Mouse (Mus musculus): Measurements from ENCODE around the gene Taok3. TPM values are rescaled to one million over a fixed set of nuclear protein-coding genes. Genes with fewer than 3 reads are reported as not detected.

Taok3 gene
- polyA plus RNA-seq (2015; fragmentation: Nextera tagmentation; extraction: Ambion mirVana) = 14.3 and 16.3 TPM in 2 replicates

GRCm38 (mm10) chr5:117119777-117120488, at the start of gene Taok3:
TSS of gene Taok3 (plus strand) at chr5:117120129.
- H3K9me3 ChIP-seq = no peaks in the 10 kb centered on the region
- H3K4me3 ChIP-seq = peak within 1 kb of the TSS; percentile 76
- H3K4me2 ChIP-seq = peak within 1 kb of the TSS; percentile 91
- ATAC-seq (ENCODE audit: insufficient number of reproducible peaks, insufficient read depth, low FRiP score, low TSS enrichment, low read depth) = peak; percentile 91
- H3K27ac ChIP-seq = no peak within 1 kb of the TSS
- peaks cover 29% of the 10 kb centered on the region for H3K4me1 ChIP-seq
- WGBS = under 1% methylated on average over 72 of the region's 74 CpGs
- no peaks in the 10 kb centered on the region for H3K36me3 ChIP-seq
- peaks cover 21% of the 10 kb centered on the region for H3K27me3 ChIP-seq
- peak within 1 kb of the TSS; percentile 75 for H3K9ac ChIP-seq

GRCm38 (mm10) chr5:117087718-117088117, 32.2 kb upstream of the Taok3 start:
- H3K9me3 ChIP-seq = no peaks in the 10 kb centered on the region
- H3K9ac ChIP-seq = peak overlapping the region; percentile 41
- H3K36me3 ChIP-seq = peaks cover 19% of the 10 kb centered on the region
- peak overlapping the region; percentile 53 for H3K4me2 ChIP-seq
- H3K4me3 ChIP-seq = peak overlapping the region; percentile 21
- ATAC-seq (ENCODE audit: insufficient number of reproducible peaks, insufficient read depth, low FRiP score, low TSS enrichment, low read depth) = no peak
- H3K27me3 ChIP-seq = peaks cover 12% of the 10 kb centered on the region
- H3K4me1 ChIP-seq = peaks cover 11% of the 10 kb centered on the region; the same call in 1 of the 2 replicates
- H3K27ac ChIP-seq = no peak overlapping the region
- WGBS = 6% methylated on average over 13 of the region's 13 CpGs

GRCm38 (mm10) chr5:117089147-117089546, 30.8 kb upstream of the Taok3 start:
- Histone ChIP-seq H3K4me3 (no peak overlapping the region), H3K9me3 (no peaks in the 10 kb centered on the region), H3K4me1 (peaks cover 11% of the 10 kb centered on the region; the same call in 1 of the 2 replicates), H3K4me2 (no peak overlapping the region), H3K27me3 (peaks cover 12% of the 10 kb centered on the region), H3K9ac (no peak overlapping the region), H3K36me3 (peaks cover 33% of the 10 kb centered on the region), H3K27ac (no peak overlapping the region)
- WGBS = 34% methylated on average over 3 of the region's 3 CpGs
- ATAC-seq (ENCODE audit: insufficient number of reproducible peaks, insufficient read depth, low FRiP score, low TSS enrichment, low read depth) = no peak

DNA sequence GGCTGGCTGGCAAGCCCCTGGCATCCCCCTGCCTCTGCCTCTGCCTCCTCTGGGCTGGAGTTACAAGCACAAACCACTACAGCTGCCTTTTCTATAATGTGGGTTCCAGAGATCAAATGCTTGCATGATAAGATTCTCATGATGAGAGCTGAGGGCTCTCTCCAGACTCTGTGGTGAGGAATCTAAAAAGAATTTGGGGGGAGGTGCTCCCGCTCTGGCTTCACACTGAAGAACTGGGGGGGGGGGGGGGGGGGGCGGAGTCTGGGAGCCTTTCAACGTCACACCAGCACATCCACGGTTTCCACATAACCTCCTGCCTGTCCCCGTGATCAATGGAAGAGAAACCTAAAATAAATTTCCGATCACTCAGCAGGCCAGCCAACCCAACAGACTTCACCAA, 30.1 kb upstream of the Taok3 start:
- Histone ChIP-seq H3K4me2 (no peak overlapping the region), H3K9ac (no peak overlapping the region), H3K27ac (no peak overlapping the region), H3K4me1 (peaks cover 11% of the 10 kb centered on the region; the same call in 1 of the 2 replicates), H3K36me3 (peaks cover 40% of the 10 kb centered on the region), H3K9me3 (no peaks in the 10 kb centered on the region), H3K27me3 (peaks cover 12% of the 10 kb centered on the region), H3K4me3 (no peak overlapping the region)
- WGBS = 15% methylated on average over 6 of the region's 6 CpGs
- no peak for ATAC-seq (ENCODE audit: insufficient number of reproducible peaks, insufficient read depth, low FRiP score, low TSS enrichment, low read depth)

- WGBS = 41% methylated on average over 7 of the region's 7 CpGs
- Histone ChIP-seq H3K27me3 (no peaks in the 10 kb centered on the region), H3K9me3 (no peaks in the 10 kb centered on the region), H3K4me2 (no peak overlapping the region), H3K27ac (no peak overlapping the region), H3K4me3 (no peak overlapping the region), H3K9ac (no peak overlapping the region), H3K4me1 (no peaks in the 10 kb centered on the region; the same call in 1 of the 2 replicates), H3K36me3 (peaks cover 74% of the 10 kb centered on the region)
- no peak for ATAC-seq (ENCODE audit: insufficient number of reproducible peaks, insufficient read depth, low FRiP score, low TSS enrichment, low read depth)
Observed at GRCm38 (mm10) chr5:117094431-117094830, 25.5 kb upstream of the Taok3 start.

- no peak overlapping the region for H3K27ac ChIP-seq
- no peak overlapping the region for H3K4me3 ChIP-seq
- 28% methylated on average over 3 of the region's 3 CpGs for WGBS
- H3K36me3 ChIP-seq = peaks cover 88% of the 10 kb centered on the region
- no peak overlapping the region for H3K4me2 ChIP-seq
- no peak overlapping the region for H3K9ac ChIP-seq
- no peaks in the 10 kb centered on the region for H3K27me3 ChIP-seq
- ATAC-seq (ENCODE audit: insufficient number of reproducible peaks, insufficient read depth, low FRiP score, low TSS enrichment, low read depth) = no peak
- H3K4me1 ChIP-seq = no peaks in the 10 kb centered on the region
- no peaks in the 10 kb centered on the region for H3K9me3 ChIP-seq
Observed at GRCm38 (mm10) chr5:117096716-117097115, 23.2 kb upstream of the Taok3 start.

DNA sequence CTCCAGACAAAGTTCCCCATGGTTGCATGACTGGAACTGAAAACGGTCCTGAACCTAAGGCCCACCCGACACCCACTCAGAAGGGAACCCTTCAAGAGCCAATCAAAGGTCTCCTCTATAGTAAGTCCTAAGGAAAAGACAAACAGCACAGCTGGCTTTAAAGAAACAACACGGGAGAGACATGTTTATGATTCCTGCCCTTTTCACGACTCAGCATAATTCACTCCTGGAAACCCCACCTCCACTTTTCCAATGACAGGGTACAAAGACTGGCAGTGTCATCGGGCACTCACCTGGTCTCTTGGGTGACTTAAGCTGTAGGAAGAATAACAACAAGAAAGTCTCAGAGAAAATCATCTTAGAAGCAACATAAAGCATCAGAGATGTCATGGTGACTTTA, 20.9 kb upstream of the Taok3 start:
- Histone ChIP-seq H3K9me3 (no peaks in the 10 kb centered on the region), H3K36me3 (peaks cover 87% of the 10 kb centered on the region), H3K27me3 (no peaks in the 10 kb centered on the region), H3K4me1 (no peaks in the 10 kb centered on the region), H3K9ac (no peak overlapping the region), H3K27ac (no peak overlapping the region), H3K4me3 (no peak overlapping the region), H3K4me2 (no peak overlapping the region)
- 82% methylated on average over 5 of the region's 5 CpGs for WGBS
- ATAC-seq (ENCODE audit: insufficient number of reproducible peaks, insufficient read depth, low FRiP score, low TSS enrichment, low read depth) = no peak

DNA sequence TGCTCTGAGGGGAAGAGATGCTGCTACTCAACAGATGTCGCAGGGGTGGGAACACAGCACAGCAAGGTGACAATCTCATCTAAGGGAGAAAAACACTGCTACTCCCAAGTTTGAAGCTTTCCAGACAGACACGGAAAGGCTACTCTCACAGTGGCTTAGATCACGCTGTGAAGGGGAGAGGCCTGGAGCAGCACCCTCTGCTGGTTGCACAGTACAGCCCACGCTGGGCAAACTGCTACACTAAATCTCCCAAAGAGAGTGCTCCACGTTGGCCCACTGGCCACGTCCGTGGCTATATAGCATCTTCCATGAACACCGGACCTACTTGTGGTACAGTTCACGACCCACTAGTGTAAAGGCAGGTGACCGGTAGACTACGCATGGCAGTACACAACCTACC, 20.2 kb upstream of the Taok3 start:
- H3K9me3 ChIP-seq = no peaks in the 10 kb centered on the region
- no peak overlapping the region for H3K27ac ChIP-seq
- no peak overlapping the region for H3K4me2 ChIP-seq
- no peak overlapping the region for H3K9ac ChIP-seq
- H3K4me1 ChIP-seq = no peaks in the 10 kb centered on the region
- H3K36me3 ChIP-seq = peaks cover 87% of the 10 kb centered on the region
- no peak overlapping the region for H3K4me3 ChIP-seq
- WGBS = 90% methylated on average over 11 of the region's 11 CpGs
- no peaks in the 10 kb centered on the region for H3K27me3 ChIP-seq
- no peak for ATAC-seq (ENCODE audit: insufficient number of reproducible peaks, insufficient read depth, low FRiP score, low TSS enrichment, low read depth)

GRCm38 (mm10) chr5:117103194-117103929, 16.6 kb upstream of the Taok3 start:
- Histone ChIP-seq H3K4me1 (no peaks in the 10 kb centered on the region), H3K27me3 (no peaks in the 10 kb centered on the region), H3K4me3 (no peak overlapping the region), H3K4me2 (no peak overlapping the region), H3K36me3 (peaks cover 99% of the 10 kb centered on the region), H3K9ac (no peak overlapping the region), H3K9me3 (no peaks in the 10 kb centered on the region), H3K27ac (no peak overlapping the region)
- WGBS = 93% methylated on average over 20 of the region's 20 CpGs
- no peak for ATAC-seq (ENCODE audit: insufficient number of reproducible peaks, insufficient read depth, low FRiP score, low TSS enrichment, low read depth)

DNA sequence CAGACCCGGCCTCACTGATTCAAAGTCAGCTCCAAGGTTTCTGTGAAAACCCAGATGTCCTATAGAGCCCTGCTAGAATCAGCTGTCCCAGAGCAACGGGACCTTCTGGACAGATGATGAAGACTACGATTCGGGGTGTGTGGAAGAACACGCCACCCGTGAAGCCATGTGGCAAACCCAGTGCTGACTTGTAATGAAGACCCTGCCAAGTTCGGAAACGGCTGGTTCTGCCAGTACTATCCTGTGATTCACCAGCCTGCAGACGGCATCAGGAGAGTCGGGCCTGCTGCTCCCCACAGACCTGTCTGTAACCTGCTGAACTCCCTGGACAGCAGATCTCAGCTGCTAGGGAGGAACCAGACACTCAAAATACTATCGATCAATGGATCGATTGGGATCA, 15.6 kb upstream of the Taok3 start:
- H3K4me1 ChIP-seq = no peaks in the 10 kb centered on the region
- ATAC-seq (ENCODE audit: insufficient number of reproducible peaks, insufficient read depth, low FRiP score, low TSS enrichment, low read depth) = no peak
- no peaks in the 10 kb centered on the region for H3K9me3 ChIP-seq
- H3K9ac ChIP-seq = no peak overlapping the region
- no peaks in the 10 kb centered on the region for H3K27me3 ChIP-seq
- 93% methylated on average over 12 of the region's 12 CpGs for WGBS
- H3K27ac ChIP-seq = no peak overlapping the region
- no peak overlapping the region for H3K4me3 ChIP-seq
- H3K36me3 ChIP-seq = peaks cover 99% of the 10 kb centered on the region
- H3K4me2 ChIP-seq = no peak overlapping the region

DNA sequence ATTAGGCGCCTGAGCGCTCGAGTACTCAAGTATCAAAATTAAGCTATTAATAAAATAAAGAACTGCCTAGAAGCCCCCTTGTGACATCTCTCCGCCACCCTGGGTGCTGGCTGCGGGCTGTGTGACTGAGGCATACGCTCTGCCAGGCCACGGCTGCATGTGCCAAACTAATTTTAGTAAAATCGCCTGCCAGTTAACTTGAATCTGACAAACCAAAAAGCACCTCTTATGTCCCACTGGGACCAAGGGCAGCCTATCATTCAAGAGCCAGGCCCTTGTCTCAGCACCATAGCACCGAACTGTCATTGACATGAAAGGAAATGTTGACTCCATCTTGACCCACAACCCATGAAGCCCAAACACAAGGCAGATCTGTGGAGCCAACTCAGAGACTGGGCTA, 14.2 kb upstream of the Taok3 start:
- H3K27me3 ChIP-seq = no peaks in the 10 kb centered on the region
- H3K4me3 ChIP-seq = no peak overlapping the region
- H3K4me1 ChIP-seq = no peaks in the 10 kb centered on the region
- WGBS = 85% methylated on average over 9 of the region's 9 CpGs
- H3K9ac ChIP-seq = no peak overlapping the region
- H3K9me3 ChIP-seq = no peaks in the 10 kb centered on the region
- no peak for ATAC-seq (ENCODE audit: insufficient number of reproducible peaks, insufficient read depth, low FRiP score, low TSS enrichment, low read depth)
- H3K36me3 ChIP-seq = peaks cover 98% of the 10 kb centered on the region
- H3K27ac ChIP-seq = no peak overlapping the region
- no peak overlapping the region for H3K4me2 ChIP-seq

DNA sequence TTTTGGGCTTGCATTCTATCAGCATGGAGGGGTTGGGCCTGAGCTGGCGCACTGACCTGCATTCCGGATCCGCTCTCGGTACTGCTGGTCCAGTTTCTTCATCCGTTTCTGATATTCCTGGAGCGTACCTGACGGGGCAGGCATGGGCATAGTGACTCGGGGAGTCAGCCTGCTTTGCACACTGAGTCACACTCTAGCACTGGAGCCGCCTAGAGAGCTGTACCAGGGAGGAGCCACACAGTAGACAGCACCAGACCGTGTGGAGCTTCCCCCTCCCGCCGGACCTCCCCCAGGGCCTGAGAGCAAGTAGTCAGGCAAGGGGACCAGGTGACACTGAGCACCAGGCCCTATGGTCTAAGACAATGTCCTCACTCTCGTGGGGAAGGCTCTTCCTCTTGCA, 11.6 kb upstream of the Taok3 start:
- H3K4me2 ChIP-seq = no peak overlapping the region
- WGBS = 93% methylated on average over 13 of the region's 13 CpGs
- H3K4me3 ChIP-seq = no peak overlapping the region
- no peaks in the 10 kb centered on the region for H3K4me1 ChIP-seq
- H3K36me3 ChIP-seq = peaks cover 98% of the 10 kb centered on the region
- H3K27ac ChIP-seq = no peak overlapping the region
- H3K9me3 ChIP-seq = no peaks in the 10 kb centered on the region
- ATAC-seq (ENCODE audit: insufficient number of reproducible peaks, insufficient read depth, low FRiP score, low TSS enrichment, low read depth) = no peak
- H3K9ac ChIP-seq = no peak overlapping the region
- no peaks in the 10 kb centered on the region for H3K27me3 ChIP-seq

Measured in embryonic facial prominence, embryonic 13.5 days (tissue).